Mouse (Mus musculus) G1E (cell line): ENCODE data around the gene Thrb.

Experiments
- CTCF ChIP-seq: IDR thresholded peaks from 2 replicates; pipeline ENCODE4 v1.5.1; 2012; ENCODE audit warnings: low read depth, low read length, inconsistent platforms, mixed read lengths
- GATA1 ChIP-seq: IDR thresholded peaks from 2 replicates; pipeline ENCODE4 v1.6.1; 2012; ENCODE audit warnings: borderline replicate concordance, low read length, inconsistent platforms, mixed read lengths
- POLR2AphosphoS5 ChIP-seq: IDR thresholded peaks from 2 replicates; pipeline ENCODE4 v1.6.1; 2012; ENCODE audit warnings: low read depth, low read length, inconsistent platforms; ENCODE audit not compliant: insufficient replicate concordance
- TAL1 ChIP-seq: conservative IDR thresholded peaks from 2 replicates; pipeline ENCODE4 v1.6.1; 2012; ENCODE audit warnings: low read depth, low read length, inconsistent platforms, mixed read lengths

- no peak for TF ChIP-seq CTCF
- TF ChIP-seq POLR2AphosphoS5: no peak
- no peak for TF ChIP-seq GATA1
- TF ChIP-seq TAL1: no peak
Observed at GRCm38 (mm10) chr14:17899733-17900413, 239.8 kb downstream of the Thrb start.
